Mouse (Mus musculus): ENCODE data around the gene Wdr1.

Wdr1 gene

GRCm38 (mm10) chr5:38544423-38545415, 18.3 kb downstream of the Wdr1 start:
- no peak for DNase-seq (ENCODE audit: low spot score)

GRCm38 (mm10) chr5:38543496-38544217, 19.4 kb downstream of the Wdr1 start:
- no peak for DNase-seq (ENCODE audit: low spot score)

GRCm38 (mm10) chr5:38541728-38542127, 21.3 kb downstream of the Wdr1 start:
- DNase-seq (ENCODE audit: low spot score): no peak

GRCm38 (mm10) chr5:38540898-38541297, 22.1 kb downstream of the Wdr1 start:
- DNase-seq (ENCODE audit: low spot score): no peak

- DNase-seq (ENCODE audit: low spot score): no peak
Measured at GRCm38 (mm10) chr5:38538508-38538907, 24.5 kb downstream of the Wdr1 start.

- no peak for DNase-seq (ENCODE audit: low spot score)
Measured at GRCm38 (mm10) chr5:38537845-38538244, 25.2 kb downstream of the Wdr1 start.

- no peak for DNase-seq (ENCODE audit: low spot score)
Measured at GRCm38 (mm10) chr5:38536822-38537221, 26.2 kb downstream of the Wdr1 start.

- DNase-seq (ENCODE audit: low spot score): no peak
Measured at GRCm38 (mm10) chr5:38532084-38532483, 30.9 kb downstream of the Wdr1 start.

GRCm38 (mm10) chr5:38529724-38530428, 33.1 kb downstream of the Wdr1 start:
- no peak for DNase-seq (ENCODE audit: low spot score)

- no peak for DNase-seq (ENCODE audit: low spot score)
Measured at GRCm38 (mm10) chr5:38522977-38523376, 40.0 kb downstream of the Wdr1 start.

GRCm38 (mm10) chr5:38520838-38521237, 42.2 kb downstream of the Wdr1 start:
- no peak for DNase-seq (ENCODE audit: low spot score)

GRCm38 (mm10) chr5:38516267-38516666, 46.8 kb downstream of the Wdr1 start:
- DNase-seq (ENCODE audit: low spot score): no peak

- no peak for DNase-seq (ENCODE audit: low spot score)
Measured at GRCm38 (mm10) chr5:38512991-38513390, 50.0 kb downstream of the Wdr1 start.

GRCm38 (mm10) chr5:38509568-38509967, 53.5 kb downstream of the Wdr1 start:
- no peak for DNase-seq (ENCODE audit: low spot score)

- DNase-seq (ENCODE audit: low spot score): no peak
Measured at GRCm38 (mm10) chr5:38505435-38505765, 57.6 kb downstream of the Wdr1 start.

GRCm38 (mm10) chr5:38504747-38505434, 58.1 kb downstream of the Wdr1 start:
- no peak for DNase-seq (ENCODE audit: low spot score)

GRCm38 (mm10) chr5:38504116-38504515, 58.9 kb downstream of the Wdr1 start:
- no peak for DNase-seq (ENCODE audit: low spot score)

- no peak for DNase-seq (ENCODE audit: low spot score)
Measured at GRCm38 (mm10) chr5:38502992-38503391, 60.0 kb downstream of the Wdr1 start, which contains the start of gene Slc2a9. Gene Slc2a9 (minus strand): TSS chr5:38503143.

- no peak for DNase-seq (ENCODE audit: low spot score)
Measured at GRCm38 (mm10) chr5:38500043-38500442, 63.0 kb downstream of the Wdr1 start.

GRCm38 (mm10) chr5:38499316-38499811, 63.7 kb downstream of the Wdr1 start:
- DNase-seq (ENCODE audit: low spot score): no peak

- DNase-seq (ENCODE audit: low spot score): no peak
Measured at GRCm38 (mm10) chr5:38498479-38498878, 64.5 kb downstream of the Wdr1 start.
